Mouse (Mus musculus): ENCODE measurements at regions not wholly inside any gene's neighbourhood (a gene's known extent, or its start where the extent isn't known, plus 50 kb on each side); places are given as distances from the start of the nearest gene placed in this dataset.

DNA sequence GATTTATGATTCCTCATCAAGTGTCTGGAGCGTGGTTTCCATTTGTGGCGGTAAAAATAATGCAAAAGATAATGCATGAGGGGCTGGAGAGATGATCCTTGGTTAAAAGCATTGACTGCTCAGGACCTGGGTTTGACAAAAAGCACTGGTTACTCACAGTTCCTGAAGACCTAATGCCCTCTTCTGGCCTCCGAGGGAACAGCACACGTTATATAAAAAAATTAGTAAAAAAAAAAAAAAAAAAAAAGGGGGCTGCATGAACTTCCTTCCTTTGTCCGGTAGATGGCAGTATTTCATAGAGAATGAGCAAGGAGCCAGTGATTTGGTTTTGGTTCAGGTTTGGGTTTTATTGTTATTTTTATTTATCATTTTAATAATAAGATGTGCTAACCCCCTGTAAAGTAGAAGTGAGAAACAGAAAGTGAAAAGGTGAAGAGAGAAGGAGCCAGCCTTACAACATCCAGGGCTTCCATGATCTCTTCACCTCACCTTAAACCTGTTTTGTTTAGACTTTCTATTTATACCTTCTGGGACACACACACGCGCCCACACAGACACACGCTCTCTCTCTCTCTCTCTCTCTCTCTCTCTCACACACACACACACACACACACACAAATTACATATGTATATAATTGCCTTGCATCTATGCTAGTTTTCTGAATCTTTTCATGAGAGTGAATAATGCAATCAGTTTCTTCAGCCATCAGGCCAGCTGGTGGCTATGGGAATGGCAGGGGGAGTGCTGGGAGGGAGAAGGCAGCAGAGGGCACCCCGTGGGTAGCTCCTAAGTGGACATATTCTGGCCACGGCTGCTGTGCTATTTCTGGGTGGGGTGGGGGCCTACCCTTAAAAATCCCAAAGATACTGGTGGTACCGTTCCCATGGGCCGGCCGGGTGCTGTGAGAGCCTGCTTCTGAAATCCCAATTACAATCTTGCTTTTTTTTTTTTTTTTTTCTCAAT, 230.0 kb downstream of the Poteg start:
- DNase-seq = peak in 1 of 2 experiments; percentile 11

GRCm38 (mm10) chr8:27679164-27679563, 231.7 kb downstream of the Poteg start:
- DNase-seq = peak; percentile 3 to 15

DNA sequence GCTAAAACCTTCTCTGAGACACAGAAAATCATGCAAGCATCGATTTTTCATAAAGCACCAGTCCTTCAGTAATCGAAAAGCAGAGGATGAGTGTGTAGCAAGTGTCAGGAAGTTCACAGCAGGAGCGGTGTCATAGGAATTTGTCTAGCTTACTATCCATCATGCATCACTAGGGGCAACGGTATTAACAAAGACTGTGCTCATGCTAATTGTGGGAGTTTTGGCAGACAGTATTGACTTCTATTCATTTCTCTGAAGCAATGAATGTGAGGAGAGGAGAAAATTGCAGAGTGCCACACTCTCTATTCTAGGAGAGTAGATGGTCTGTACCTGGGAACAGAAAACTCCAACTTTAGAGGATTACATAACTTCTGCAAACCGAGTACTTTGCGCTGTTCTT, 274.5 kb downstream of the Poteg start:
- no peak for DNase-seq

- no peak for DNase-seq
These were observed 322.8 kb downstream of the Poteg start for GRCm38 (mm10) chr8:27770296-27770695.

DNA sequence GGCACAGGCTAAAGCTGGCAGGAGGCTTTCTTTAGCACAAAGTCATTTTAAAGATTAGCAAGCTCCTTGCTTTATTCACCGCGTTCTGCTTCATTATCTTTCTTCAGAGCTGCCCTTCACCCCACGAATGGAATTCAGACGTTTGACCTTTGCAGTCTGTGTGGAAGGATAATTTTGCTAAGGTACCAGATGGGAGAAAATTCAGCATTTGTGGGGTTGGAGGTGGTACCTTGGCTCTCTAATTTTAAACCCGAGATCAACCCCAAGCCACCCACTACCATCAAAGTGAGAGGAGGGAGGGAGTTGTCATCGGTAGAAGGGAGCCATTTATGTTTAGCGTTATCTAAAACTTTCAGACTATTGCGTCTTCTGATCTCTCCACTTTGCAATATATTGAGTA, 323.3 kb downstream of the Poteg start:
- DNase-seq = no peak

- DNase-seq = no peak
These were observed 323.8 kb downstream of the Poteg start for GRCm38 (mm10) chr8:27771250-27771649.

GRCm38 (mm10) chr8:27778982-27779381, 331.5 kb downstream of the Poteg start:
- DNase-seq = peak in 1 of 2 experiments; percentile 2
